Mouse (Mus musculus): ENCODE measurements around the gene Poc1a. TPM values are rescaled to one million over a fixed set of nuclear protein-coding genes. Genes with fewer than 3 reads are reported as not detected.

The Poc1a gene
- polyA plus RNA-seq, 1 experiment from 2014 or later = 42.7 TPM

DNA sequence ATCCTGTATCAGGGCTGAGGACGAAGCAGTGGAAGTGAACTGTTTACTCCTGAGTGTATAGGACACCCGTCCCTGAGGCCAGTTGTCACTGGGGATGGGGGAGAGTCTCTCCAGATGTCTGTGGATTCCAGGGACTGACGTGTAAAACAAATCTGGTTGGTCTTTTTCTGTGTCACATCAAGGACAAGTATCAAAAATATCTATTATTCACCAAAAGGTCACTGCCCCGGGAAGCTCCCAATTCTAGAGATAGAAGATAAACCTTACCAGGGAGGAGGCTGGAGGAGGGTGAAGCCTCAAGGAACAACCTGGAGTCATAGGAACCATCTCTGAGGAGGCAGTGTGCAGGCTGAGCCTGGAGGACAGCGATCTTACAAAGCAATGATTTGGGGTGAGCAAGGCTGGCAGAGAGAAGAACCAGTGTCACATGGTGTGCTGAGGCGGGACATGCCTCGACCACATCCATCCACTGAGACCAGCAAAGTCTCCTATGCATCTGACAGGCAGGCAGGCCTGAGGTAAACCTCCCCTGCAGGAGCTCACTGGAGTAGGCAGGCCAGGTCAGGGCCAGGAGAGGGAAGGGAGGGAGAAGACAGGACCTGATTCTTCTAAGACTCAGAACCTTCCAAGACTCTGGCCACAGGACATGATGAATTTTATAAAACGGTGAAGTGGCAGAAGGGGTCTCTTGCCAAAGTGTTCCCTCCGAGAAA is 11.6 kb upstream of the Poc1a start:
- WGBS = 74% methylated on average over 9 of the region's 9 CpGs
- Histone ChIP-seq H3K4me3 (no peak overlapping the region), H3K27me3 (ENCODE audit: poor library complexity, severe bottlenecking) (no peaks in the 10 kb centered on the region), H3K36me3 (replicated peaks) (no peaks in the 10 kb centered on the region), H3K27ac (peak overlapping the region; percentile 21), H3K9me3 (no peaks in the 10 kb centered on the region), H3K4me1 (peaks cover 39% of the 10 kb centered on the region)
- no peak for DNase-seq (ENCODE audit: extremely low spot score, low spot score)

DNA sequence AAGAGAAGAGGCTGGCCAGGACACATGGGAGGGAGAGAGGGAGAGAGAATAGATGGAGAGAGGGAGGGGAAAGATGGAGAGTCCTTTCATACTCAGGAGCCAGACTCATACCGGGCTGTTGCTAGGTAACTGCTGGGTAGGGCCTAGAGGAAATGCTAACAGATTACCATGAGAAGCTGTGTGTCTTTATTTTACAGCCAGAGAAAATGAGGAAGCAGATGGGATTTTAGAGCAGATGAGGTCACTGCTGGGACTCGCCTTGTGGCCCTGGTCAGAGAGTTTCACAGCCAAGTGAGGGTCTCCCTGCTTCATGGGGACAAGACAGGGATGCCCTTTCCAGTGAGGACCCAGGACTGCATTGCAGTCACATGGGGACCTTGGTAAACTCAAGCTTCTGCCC is 11.0 kb upstream of the Poc1a start:
- Histone ChIP-seq H3K36me3 (replicated peaks) (no peaks in the 10 kb centered on the region), H3K4me1 (peaks cover 38% of the 10 kb centered on the region), H3K27me3 (ENCODE audit: poor library complexity, severe bottlenecking) (no peaks in the 10 kb centered on the region), H3K9me3 (no peaks in the 10 kb centered on the region), H3K27ac (peak overlapping the region; percentile 21), H3K4me3 (no peak overlapping the region)
- no peak for DNase-seq (ENCODE audit: extremely low spot score, low spot score)
- WGBS = 42% methylated on average over 2 of the region's 2 CpGs

DNA sequence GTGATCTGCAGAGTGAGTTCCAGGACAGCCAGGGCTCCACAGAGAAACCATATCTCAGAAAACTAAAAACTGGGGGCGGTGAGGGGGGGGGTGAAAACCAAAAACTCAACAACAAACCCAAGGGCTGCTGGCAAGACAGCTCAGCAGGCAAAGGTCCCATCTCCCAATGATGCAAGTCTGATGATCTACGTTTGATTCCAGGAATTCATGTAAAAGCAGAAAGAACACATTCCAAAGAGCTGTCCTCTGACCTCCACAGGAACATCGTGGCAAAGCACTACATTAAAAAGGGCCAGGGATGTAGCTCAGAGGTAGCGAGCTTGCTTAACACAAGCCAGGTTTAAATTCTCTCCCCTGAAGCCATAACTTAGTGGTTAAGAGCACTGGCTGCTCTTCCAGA is 10.2 kb upstream of the Poc1a start:
- H3K9me3 ChIP-seq = no peaks in the 10 kb centered on the region
- H3K4me1 ChIP-seq = peaks cover 30% of the 10 kb centered on the region
- H3K27ac ChIP-seq = no peak overlapping the region
- H3K27me3 ChIP-seq (ENCODE audit: poor library complexity, severe bottlenecking) = no peaks in the 10 kb centered on the region
- H3K36me3 ChIP-seq (replicated peaks) = no peaks in the 10 kb centered on the region
- WGBS = 75% methylated on average over 4 of the region's 4 CpGs
- DNase-seq (ENCODE audit: extremely low spot score, low spot score) = no peak
- no peak overlapping the region for H3K4me3 ChIP-seq

DNA sequence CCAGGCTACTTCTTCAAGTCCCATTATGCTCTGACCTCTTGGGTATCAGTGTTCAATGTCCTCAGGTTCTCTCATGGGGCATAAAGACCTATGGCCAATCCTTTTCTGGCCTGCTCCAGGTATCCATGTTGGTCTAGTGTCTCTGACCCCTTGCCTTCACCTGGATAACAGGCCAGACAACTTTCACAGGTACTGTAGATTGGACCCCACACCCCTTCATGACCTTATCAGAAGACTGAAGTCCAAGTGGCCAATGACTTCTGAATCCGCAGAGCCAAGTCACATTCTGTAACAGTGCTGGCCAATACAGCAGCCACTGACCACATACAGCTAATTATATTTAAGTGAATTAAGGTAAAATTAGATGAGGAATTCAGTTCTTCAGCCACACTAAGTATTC is 8.6 kb upstream of the Poc1a start:
- Histone ChIP-seq H3K9me3 (no peaks in the 10 kb centered on the region), H3K4me1 (peaks cover 28% of the 10 kb centered on the region), H3K27me3 (ENCODE audit: poor library complexity, severe bottlenecking) (no peaks in the 10 kb centered on the region), H3K27ac (no peak overlapping the region), H3K4me3 (no peak overlapping the region), H3K36me3 (replicated peaks) (no peaks in the 10 kb centered on the region)
- 98% methylated on average over 1 of the region's 1 CpGs for whole genome bisulfite sequencing
- DNase-seq (ENCODE audit: extremely low spot score, low spot score) = no peak

DNA sequence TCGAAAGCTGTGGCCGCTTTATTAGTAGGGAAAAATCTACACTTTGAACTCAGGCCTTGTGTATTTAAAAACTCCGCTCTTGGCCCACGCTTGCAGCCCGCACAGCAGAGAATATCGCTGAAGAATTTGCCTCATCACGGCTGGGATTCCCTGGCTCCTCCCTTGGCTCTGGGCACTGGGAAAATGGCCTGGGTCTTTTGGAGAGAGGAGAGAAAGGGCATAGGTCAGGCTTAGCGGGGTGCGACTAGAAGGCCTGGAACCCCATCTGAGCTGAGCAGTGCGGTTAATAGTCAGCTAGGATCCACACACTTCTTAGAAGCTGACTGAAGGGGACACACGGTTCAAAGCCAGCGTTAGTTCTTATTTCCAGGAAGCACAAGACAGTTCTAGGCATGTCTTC is 7.6 kb upstream of the Poc1a start:
- peaks cover 23% of the 10 kb centered on the region for H3K4me1 ChIP-seq
- no peak overlapping the region for H3K4me3 ChIP-seq
- DNase-seq (ENCODE audit: extremely low spot score, low spot score) = no peak
- H3K9me3 ChIP-seq = no peaks in the 10 kb centered on the region
- no peak overlapping the region for H3K27ac ChIP-seq
- 87% methylated on average over 12 of the region's 12 CpGs for WGBS
- H3K36me3 ChIP-seq (replicated peaks) = no peaks in the 10 kb centered on the region
- no peaks in the 10 kb centered on the region for H3K27me3 ChIP-seq (ENCODE audit: poor library complexity, severe bottlenecking)

DNA sequence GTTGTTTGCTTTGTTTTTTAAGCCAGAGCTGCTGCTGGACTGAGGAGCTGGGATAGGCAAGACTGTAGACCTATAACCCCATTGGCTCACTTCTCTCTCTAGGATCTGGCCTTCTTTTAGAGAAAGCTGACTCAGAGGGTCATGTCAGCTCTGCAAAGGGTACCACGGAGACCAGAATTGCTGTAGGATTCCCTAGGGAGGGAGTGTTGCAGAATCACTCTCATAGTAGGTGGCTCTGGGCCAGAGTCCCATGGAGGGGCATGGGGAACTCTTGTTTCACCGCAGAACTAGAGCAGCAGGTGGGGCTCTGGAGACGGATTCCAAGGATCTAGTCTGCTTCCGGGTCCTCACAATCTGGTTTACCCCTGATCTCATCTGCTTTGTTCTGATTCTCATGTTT is 7.1 kb upstream of the Poc1a start:
- DNase-seq (ENCODE audit: extremely low spot score, low spot score) = no peak
- Histone ChIP-seq H3K27ac (no peak overlapping the region), H3K4me1 (peaks cover 18% of the 10 kb centered on the region), H3K36me3 (replicated peaks) (no peaks in the 10 kb centered on the region), H3K4me3 (no peak overlapping the region), H3K27me3 (ENCODE audit: poor library complexity, severe bottlenecking) (no peaks in the 10 kb centered on the region), H3K9me3 (no peaks in the 10 kb centered on the region)
- WGBS = 76% methylated on average over 4 of the region's 4 CpGs

DNA sequence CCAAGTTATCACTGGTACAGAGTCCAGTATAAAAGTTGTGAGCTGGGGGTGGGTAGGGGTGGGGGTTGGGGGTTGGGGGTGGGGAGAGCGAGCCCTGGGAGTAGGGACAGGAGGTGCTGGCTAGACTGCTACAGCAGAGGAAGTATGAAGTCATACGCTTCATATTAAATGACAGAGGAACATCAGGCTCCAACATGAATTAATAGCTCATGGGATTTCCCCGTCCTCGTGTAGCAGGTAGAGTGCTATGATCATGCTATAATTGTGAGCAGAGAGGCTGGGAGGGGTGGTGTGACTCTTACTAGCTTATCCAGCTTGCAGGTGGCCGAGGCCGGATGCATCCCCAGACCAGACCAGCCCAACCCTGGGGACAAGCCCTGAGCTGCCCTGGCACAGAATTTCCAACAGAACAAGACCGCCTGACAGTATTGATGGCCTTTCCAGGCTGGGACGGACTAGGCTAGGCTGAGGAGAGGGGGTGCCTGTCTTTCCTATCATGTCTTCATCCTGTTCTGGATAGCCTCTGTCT is 6.1 kb upstream of the Poc1a start:
- no peaks in the 10 kb centered on the region for H3K36me3 ChIP-seq (replicated peaks)
- no peaks in the 10 kb centered on the region for H3K27me3 ChIP-seq (ENCODE audit: poor library complexity, severe bottlenecking)
- H3K4me3 ChIP-seq = no peak overlapping the region
- no peak overlapping the region for H3K27ac ChIP-seq
- DNase-seq (ENCODE audit: extremely low spot score, low spot score) = no peak
- 93% methylated on average over 8 of the region's 8 CpGs for WGBS
- H3K9me3 ChIP-seq = no peaks in the 10 kb centered on the region
- H3K4me1 ChIP-seq = peaks cover 11% of the 10 kb centered on the region

DNA sequence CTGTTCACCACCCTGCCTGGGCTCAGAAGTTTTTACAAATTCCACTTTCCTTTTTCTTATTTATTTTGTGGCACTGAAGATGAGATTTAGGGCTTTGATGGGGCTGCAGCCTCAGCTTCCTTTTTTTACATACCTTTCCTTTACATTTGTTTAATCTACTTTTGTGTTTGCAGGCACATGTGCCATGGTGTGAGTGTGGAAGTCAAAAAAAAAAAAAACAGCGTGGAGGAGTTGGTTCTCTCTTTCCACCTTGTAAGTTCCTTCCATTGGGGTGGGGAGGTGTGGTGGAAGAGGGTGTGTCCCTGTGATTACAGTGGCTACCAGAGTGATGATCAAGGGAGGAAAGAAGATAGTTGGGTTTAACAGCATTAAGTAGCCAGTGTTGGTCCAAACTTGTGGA is 5.1 kb upstream of the Poc1a start:
- DNase-seq (ENCODE audit: extremely low spot score, low spot score) = no peak
- H3K36me3 ChIP-seq (replicated peaks) = no peaks in the 10 kb centered on the region
- peaks cover 8% of the 10 kb centered on the region for H3K4me1 ChIP-seq
- 72% methylated on average over 1 of the region's 1 CpGs for WGBS
- no peaks in the 10 kb centered on the region for H3K27me3 ChIP-seq (ENCODE audit: poor library complexity, severe bottlenecking)
- no peak overlapping the region for H3K27ac ChIP-seq
- no peaks in the 10 kb centered on the region for H3K9me3 ChIP-seq
- H3K4me3 ChIP-seq = no peak overlapping the region

DNA sequence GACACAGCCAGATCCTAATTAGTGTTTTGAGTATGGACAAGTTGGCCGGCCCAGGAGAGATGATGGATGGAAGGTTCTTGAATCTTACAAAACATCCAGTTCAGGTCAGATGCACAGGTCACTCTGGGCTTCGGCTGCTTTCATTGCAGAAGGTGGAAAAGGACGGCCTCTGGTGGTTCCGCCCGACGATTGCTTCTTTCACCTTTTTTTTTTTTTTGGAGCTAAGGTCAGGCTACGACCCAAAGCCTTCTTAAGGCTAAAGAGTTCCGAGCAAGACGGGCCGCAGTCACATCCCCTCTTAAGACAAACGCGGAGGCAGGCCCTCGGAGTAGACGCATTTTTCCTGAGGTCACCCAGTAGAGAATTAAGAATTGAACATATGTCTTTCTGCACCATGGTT is 475 bp upstream of the Poc1a start:
- H3K27ac ChIP-seq = peak overlapping the region; percentile 85
- peak overlapping the region; percentile 90 for H3K4me3 ChIP-seq
- peaks cover 21% of the 10 kb centered on the region for H3K4me1 ChIP-seq
- H3K27me3 ChIP-seq (ENCODE audit: poor library complexity, severe bottlenecking) = no peaks in the 10 kb centered on the region
- H3K36me3 ChIP-seq (replicated peaks) = peaks cover 12% of the 10 kb centered on the region
- H3K9me3 ChIP-seq = no peaks in the 10 kb centered on the region
- 2% methylated on average over 14 of the region's 14 CpGs for WGBS
- peak; percentile 36 for DNase-seq (ENCODE audit: extremely low spot score, low spot score)

DNA sequence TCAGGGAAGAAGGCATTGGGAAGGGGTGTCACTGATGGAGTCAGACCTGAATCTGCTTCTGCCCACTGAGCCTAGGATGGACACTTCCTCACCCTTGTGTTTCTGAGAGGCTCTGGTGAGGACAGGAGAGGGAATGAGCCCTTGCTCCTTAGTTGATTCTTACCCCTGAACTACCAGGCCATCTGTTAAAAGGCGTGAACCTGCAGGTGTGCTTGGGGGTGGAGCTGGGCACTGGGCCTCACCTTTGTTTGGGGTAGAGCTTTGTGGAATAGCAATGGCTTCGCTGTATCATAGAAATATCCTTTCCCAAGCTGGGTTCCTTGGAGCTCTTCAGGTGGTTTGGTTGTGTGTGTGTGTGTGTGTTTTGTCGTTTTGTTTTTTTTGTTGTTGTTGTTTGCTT is 1.2 kb downstream of the Poc1a start:
- H3K27me3 ChIP-seq (ENCODE audit: poor library complexity, severe bottlenecking) = no peaks in the 10 kb centered on the region
- peaks cover 26% of the 10 kb centered on the region for H3K36me3 ChIP-seq (replicated peaks)
- DNase-seq (ENCODE audit: extremely low spot score, low spot score) = no peak
- H3K9me3 ChIP-seq = no peaks in the 10 kb centered on the region
- 75% methylated on average over 3 of the region's 3 CpGs for WGBS
- peak overlapping the region; percentile 90 for H3K4me3 ChIP-seq
- H3K27ac ChIP-seq = peak overlapping the region; percentile 85; the same call in 1 of the 2 replicates
- peaks cover 21% of the 10 kb centered on the region for H3K4me1 ChIP-seq

DNA sequence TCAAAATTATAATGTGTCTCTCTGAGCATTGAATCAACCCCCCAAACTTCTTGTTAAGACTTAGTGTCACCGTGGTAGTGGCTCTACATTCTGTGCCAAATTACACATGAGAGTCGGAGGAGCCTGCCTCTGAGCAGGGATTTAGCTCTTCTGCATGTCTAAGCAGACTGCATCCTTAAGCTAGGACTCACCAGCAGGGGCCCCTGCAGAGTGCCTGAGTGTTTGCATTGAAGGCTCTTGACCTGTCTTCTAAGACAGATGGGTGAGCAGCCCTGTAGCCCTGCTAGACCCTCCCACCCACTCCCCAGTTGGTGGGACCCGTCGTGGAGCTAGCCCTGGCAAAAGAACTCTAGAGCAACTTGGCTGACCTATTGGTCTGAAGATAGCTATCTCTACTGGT is 6.3 kb downstream of the Poc1a start:
- H3K36me3 ChIP-seq (replicated peaks) = peaks cover 68% of the 10 kb centered on the region

DNA sequence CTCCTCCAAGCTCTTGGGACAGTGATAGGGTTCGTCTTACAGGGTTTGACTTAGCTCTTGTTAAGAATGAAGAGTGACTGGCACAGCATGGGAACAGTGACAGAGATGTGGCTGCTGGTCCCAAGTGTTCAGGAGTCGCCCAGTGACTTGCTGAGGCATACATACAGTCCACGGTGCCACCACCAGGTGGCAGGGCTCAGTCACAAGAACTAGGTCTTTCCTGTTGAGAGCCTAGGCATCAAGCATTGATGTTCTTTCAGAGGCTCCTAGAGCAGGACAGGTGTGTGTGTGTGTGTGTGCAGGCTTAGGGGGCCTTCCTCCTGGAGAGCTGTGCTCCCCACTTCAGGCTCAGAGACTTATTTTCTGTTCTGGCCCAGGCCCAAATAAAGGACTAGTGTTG is 8.0 kb downstream of the Poc1a start:
- peak; percentile 58 for DNase-seq (ENCODE audit: extremely low spot score, low spot score)
- H3K4me3 ChIP-seq = no peak overlapping the region
- no peaks in the 10 kb centered on the region for H3K9me3 ChIP-seq
- H3K27ac ChIP-seq = no peak overlapping the region
- no peaks in the 10 kb centered on the region for H3K27me3 ChIP-seq (ENCODE audit: poor library complexity, severe bottlenecking)
- 31% methylated on average over 3 of the region's 3 CpGs for WGBS
- H3K36me3 ChIP-seq (replicated peaks) = peaks cover 74% of the 10 kb centered on the region
- H3K4me1 ChIP-seq = no peaks in the 10 kb centered on the region

More for the DNA sequence above, 6.3 kb downstream of the Poc1a start:
- WGBS = 66% methylated on average over 4 of the region's 4 CpGs
- Histone ChIP-seq H3K27ac (no peak overlapping the region), H3K27me3 (ENCODE audit: poor library complexity, severe bottlenecking) (no peaks in the 10 kb centered on the region), H3K4me3 (no peak overlapping the region), H3K9me3 (no peaks in the 10 kb centered on the region), H3K4me1 (peaks cover 3% of the 10 kb centered on the region)
- DNase-seq (ENCODE audit: extremely low spot score, low spot score) = no peak

DNA sequence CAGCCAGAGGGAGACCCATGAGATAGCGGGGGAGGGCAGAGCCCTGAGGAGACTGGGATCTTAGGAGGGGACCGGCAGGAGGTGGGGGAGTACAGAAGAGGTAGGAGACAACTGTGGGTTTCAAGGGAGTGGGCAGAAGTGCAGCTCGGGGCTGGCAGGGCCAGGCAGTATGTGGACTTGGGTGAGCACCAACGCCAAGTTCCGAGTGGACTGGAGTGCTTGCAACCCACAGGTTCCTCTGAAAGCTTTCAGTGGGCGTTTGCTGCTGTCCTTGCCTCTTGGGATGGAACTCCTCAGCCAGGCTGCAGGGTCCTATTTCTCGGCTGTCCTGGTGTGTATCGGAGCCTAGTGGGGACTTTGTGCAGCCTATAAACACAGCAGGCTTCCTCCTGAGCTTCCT is 9.0 kb downstream of the Poc1a start:
- 90% methylated on average over 8 of the region's 8 CpGs for WGBS
- H3K36me3 ChIP-seq (replicated peaks) = peaks cover 78% of the 10 kb centered on the region

More for the DNA sequence above, 9.0 kb downstream of the Poc1a start:
- Histone ChIP-seq H3K9me3 (no peaks in the 10 kb centered on the region), H3K27ac (no peak overlapping the region), H3K4me3 (no peak overlapping the region), H3K4me1 (no peaks in the 10 kb centered on the region), H3K27me3 (ENCODE audit: poor library complexity, severe bottlenecking) (no peaks in the 10 kb centered on the region)
- no peak for DNase-seq (ENCODE audit: extremely low spot score, low spot score)

Data from forebrain, embryonic 10.5 days (tissue).